ENCODE assay signal across 12 mouse cellular contexts in the genomic region with DNA sequence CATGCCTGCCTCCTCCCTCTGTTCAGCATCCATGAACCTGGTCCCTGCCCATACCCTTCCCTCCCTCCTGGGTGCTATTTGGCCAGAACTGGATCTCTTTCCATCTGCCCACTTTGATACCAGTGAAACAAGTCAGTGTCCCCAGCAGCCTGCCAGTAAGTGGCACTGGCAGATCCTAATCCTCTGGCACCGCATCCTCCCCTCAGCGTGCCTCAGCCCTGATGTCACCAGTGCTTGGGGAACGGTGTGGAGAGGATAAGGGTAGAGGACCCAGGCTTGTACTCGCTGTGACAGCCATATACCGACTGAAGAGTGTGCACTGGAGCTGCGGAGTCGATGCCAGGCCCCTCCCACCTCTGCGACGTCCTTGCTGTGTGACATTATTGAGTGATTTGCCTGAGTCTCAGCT.
DNase-seq lines count a peak whose midpoint lies in the region; ATAC-seq lines count a peak whose summit lies in the region.
"Had no signal": no experiment of that assay in that cellular context is flagged by ENCODE, and none has a peak within 500 bp of the region (broad histone marks: within the 10 kb centered on the region; RNA-seq: fewer than 3 reads in every experiment).

No protein-coding gene starts in this region.

- H3K4me3 ChIP-seq in forebrain, embryonic 11.5 days (ENCODE audit: low read depth, low read length), result no peak overlapping the region
- H3K4me3 ChIP-seq in forebrain, embryonic 10.5 days, result no peak overlapping the region
- no peak overlapping the region for H3K4me3 ChIP-seq in forebrain, embryonic 13.5 days
- no peak overlapping the region for H3K4me3 ChIP-seq in midbrain, embryonic 15.5 days
- no peak overlapping the region for H3K4me3 ChIP-seq in heart, embryonic 12.5 days
- H3K4me3 ChIP-seq: heart, embryonic 13.5 days; liver, embryonic 15.5 days had no signal

- 68% methylated on average over 9 of the region's 9 CpGs for WGBS in forebrain, embryonic 11.5 days
- 77% methylated on average over 9 of the region's 9 CpGs for WGBS in forebrain, embryonic 10.5 days
- WGBS in forebrain, embryonic 13.5 days, result 55% methylated on average over 9 of the region's 9 CpGs
- 38% methylated on average over 9 of the region's 9 CpGs for WGBS in midbrain, embryonic 15.5 days
- 73% methylated on average over 9 of the region's 9 CpGs for WGBS in heart, embryonic 12.5 days

- no peak for DNase-seq in forebrain, embryonic 11.5 days (ENCODE audit: low spot score)
- no peak for DNase-seq in forebrain, embryonic 10.5 days (ENCODE audit: extremely low spot score, low spot score)
- DNase-seq in adrenal gland, postnatal 25 days, result peak; percentile 42
- DNase-seq in c-Kit-positive CD71-positive TER-119-positive erythroid progenitor cells, embryonic 14.5 days (ENCODE audit: low spot score), result no peak
- no peak for DNase-seq in heart, adult 8-10 months (ENCODE audit: low spot score)
- DNase-seq: kidney, adult 8-10 months; layer of hippocampus, postnatal 36 days had no signal

- no peaks in the 10 kb centered on the region for H3K36me3 ChIP-seq in forebrain, embryonic 11.5 days (ENCODE audit: control insufficient read depth, insufficient read depth, low read length)
- no peaks in the 10 kb centered on the region for H3K36me3 ChIP-seq in forebrain, embryonic 10.5 days (replicated peaks)
- H3K36me3 ChIP-seq in forebrain, embryonic 13.5 days (ENCODE audit: poor library complexity, severe bottlenecking), result no peaks in the 10 kb centered on the region
- H3K36me3 ChIP-seq in midbrain, embryonic 15.5 days (replicated peaks), result no peaks in the 10 kb centered on the region
- no peaks in the 10 kb centered on the region for H3K36me3 ChIP-seq in heart, embryonic 12.5 days
- H3K36me3 ChIP-seq: heart, embryonic 13.5 days; liver, embryonic 15.5 days had no signal

- H3K9me3 ChIP-seq in forebrain, embryonic 11.5 days (ENCODE audit: control insufficient read depth, low read length), result no peaks in the 10 kb centered on the region
- H3K9me3 ChIP-seq in forebrain, embryonic 10.5 days, result no peaks in the 10 kb centered on the region
- no peaks in the 10 kb centered on the region for H3K9me3 ChIP-seq in forebrain, embryonic 13.5 days (replicated peaks)
- H3K9me3 ChIP-seq in midbrain, embryonic 15.5 days, result no peaks in the 10 kb centered on the region
- no peaks in the 10 kb centered on the region for H3K9me3 ChIP-seq in heart, embryonic 12.5 days (replicated peaks)
- H3K9me3 ChIP-seq: heart, embryonic 13.5 days; liver, embryonic 15.5 days had no signal

- no peaks in the 10 kb centered on the region for H3K27me3 ChIP-seq in forebrain, embryonic 11.5 days (ENCODE audit: control insufficient read depth, insufficient read depth, low read length)
- H3K27me3 ChIP-seq in forebrain, embryonic 10.5 days (ENCODE audit: poor library complexity, severe bottlenecking), result no peaks in the 10 kb centered on the region
- H3K27me3 ChIP-seq in forebrain, embryonic 13.5 days, result no peaks in the 10 kb centered on the region
- no peaks in the 10 kb centered on the region for H3K27me3 ChIP-seq in midbrain, embryonic 15.5 days (replicated peaks)
- H3K27me3 ChIP-seq in heart, embryonic 12.5 days (replicated peaks), result no peaks in the 10 kb centered on the region
- H3K27me3 ChIP-seq: heart, embryonic 13.5 days; liver, embryonic 15.5 days had no signal

- no peaks in the 10 kb centered on the region for H3K4me1 ChIP-seq in forebrain, embryonic 11.5 days (replicated peaks; ENCODE audit: control insufficient read depth, insufficient read depth, low read length)
- peaks cover 28% of the 10 kb centered on the region for H3K4me1 ChIP-seq in forebrain, embryonic 10.5 days
- H3K4me1 ChIP-seq in forebrain, embryonic 13.5 days, result peaks cover 32% of the 10 kb centered on the region
- peaks cover 40% of the 10 kb centered on the region for H3K4me1 ChIP-seq in midbrain, embryonic 15.5 days
- peaks cover 11% of the 10 kb centered on the region; the same call in 1 of the 2 replicates for H3K4me1 ChIP-seq in heart, embryonic 12.5 days (replicated peaks)
- H3K4me1 ChIP-seq: liver, embryonic 15.5 days had no signal

- peak; percentile 49; the same call in 1 of the 2 replicates for ATAC-seq in forebrain, embryonic 11.5 days (replicated peaks; ENCODE audit: low FRiP score)
- peak; percentile 69 for ATAC-seq in forebrain, embryonic 13.5 days
- ATAC-seq in midbrain, embryonic 15.5 days (replicated peaks), result peak; percentile 51
- ATAC-seq in heart, embryonic 12.5 days (ENCODE audit: insufficient number of reproducible peaks, low FRiP score), result no peak

- no peak overlapping the region for H3K4me2 ChIP-seq in forebrain, embryonic 11.5 days (ENCODE audit: low read depth, low read length, severe bottlenecking)
- no peak overlapping the region for H3K4me2 ChIP-seq in forebrain, embryonic 13.5 days
- no peak overlapping the region for H3K4me2 ChIP-seq in midbrain, embryonic 15.5 days
- H3K4me2 ChIP-seq in heart, embryonic 12.5 days, result no peak overlapping the region
- H3K4me2 ChIP-seq: heart, embryonic 13.5 days; liver, embryonic 15.5 days had no signal

- H3K27ac ChIP-seq in forebrain, embryonic 11.5 days (ENCODE audit: low read depth, low read length), result no peak overlapping the region
- no peak overlapping the region for H3K27ac ChIP-seq in forebrain, embryonic 10.5 days
- H3K27ac ChIP-seq in forebrain, embryonic 13.5 days, result peak overlapping the region; percentile 54
- peak overlapping the region; percentile 51; the same call in 1 of the 2 replicates for H3K27ac ChIP-seq in midbrain, embryonic 15.5 days
- H3K27ac ChIP-seq in heart, embryonic 12.5 days (ENCODE audit: poor library complexity, severe bottlenecking), result no peak overlapping the region
- H3K27ac ChIP-seq: heart, embryonic 13.5 days; liver, embryonic 15.5 days had no signal

- no peak overlapping the region for H3K9ac ChIP-seq in forebrain, embryonic 11.5 days (ENCODE audit: low read length)
- no peak overlapping the region; the same call in 1 of the 2 replicates for H3K9ac ChIP-seq in forebrain, embryonic 13.5 days
- H3K9ac ChIP-seq in midbrain, embryonic 15.5 days, result no peak overlapping the region
- no peak overlapping the region for H3K9ac ChIP-seq in heart, embryonic 12.5 days
- H3K9ac ChIP-seq: heart, embryonic 13.5 days; liver, embryonic 15.5 days had no signal

Comparison
In these comparisons a context has a peak if more than half of its experiments do, and no peak if none do; other contexts are left out.
1. H3K27ac ChIP-seq: peak in forebrain, embryonic 13.5 days (single experiment) and midbrain, embryonic 15.5 days (single experiment); none in forebrain, embryonic 11.5 days (single experiment), forebrain, embryonic 10.5 days (single experiment) and heart, embryonic 12.5 days (single experiment).